Mouse (Mus musculus) testis, postnatal 14 days (tissue): ENCODE results near the gene Gfra1.

Experiments used
- DNase-seq: peaks from one replicate; pipeline ENCODE4 v3.0.0; 2021; ENCODE audit warnings: low spot score

The Gfra1 gene

DNA sequence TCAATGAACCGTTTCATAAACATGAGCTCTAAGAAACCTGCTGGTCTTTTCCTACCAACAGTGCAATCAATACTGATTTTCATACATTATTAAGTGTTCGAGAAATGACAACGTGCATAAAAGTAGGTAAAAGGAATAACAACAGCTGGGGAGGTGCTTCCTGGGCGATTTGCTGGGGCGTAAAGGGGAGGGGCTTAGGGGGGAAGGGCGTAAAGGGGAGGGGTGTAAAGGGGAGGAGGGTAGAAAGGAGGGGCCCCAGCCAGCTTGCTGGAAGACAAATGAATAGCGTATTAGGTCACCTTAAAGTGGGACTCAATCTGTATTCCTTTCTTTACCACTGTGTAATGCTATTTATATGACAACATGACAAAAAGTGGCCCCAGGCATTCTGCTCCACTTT lies 13.9 kb downstream of the Gfra1 start:
- DNase-seq, result no peak

DNA sequence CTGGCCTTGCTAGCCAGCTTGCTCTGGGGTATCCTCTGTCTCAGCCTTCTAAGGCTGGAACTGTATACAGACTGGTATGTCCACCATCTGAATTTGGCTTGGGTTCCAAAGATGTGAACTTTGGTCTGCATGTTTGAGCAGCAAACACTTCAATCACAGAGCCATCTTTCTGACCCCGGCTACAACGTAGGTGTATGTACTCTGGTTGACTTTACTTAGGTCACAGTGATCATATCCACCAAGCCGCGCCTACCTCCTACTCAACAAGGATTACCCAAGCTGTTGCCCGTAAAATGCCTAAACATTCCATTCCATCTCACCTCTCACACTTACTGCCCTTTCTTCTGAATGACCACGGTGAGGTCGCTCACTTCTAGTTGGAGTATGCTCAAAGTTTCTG lies 14.5 kb downstream of the Gfra1 start:
- DNase-seq, result no peak

DNA sequence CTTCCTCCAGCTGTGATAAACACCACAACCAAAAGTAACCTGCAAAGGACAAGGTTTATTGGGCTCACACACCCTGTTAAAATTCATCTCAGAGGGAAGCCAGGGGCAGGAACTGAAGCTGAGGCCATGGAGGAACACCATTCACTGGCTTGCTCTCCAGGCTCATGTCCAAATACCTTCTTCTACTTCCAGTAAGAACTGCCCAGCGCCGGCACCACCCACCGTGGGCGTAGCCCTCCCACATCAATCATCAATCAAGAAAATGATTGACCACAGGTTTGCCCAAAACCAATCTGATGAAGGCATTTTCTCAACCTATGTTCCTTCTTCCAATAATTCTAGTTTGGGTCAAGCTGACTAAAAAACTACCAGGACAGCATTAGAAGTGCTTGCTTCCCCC lies 16.9 kb downstream of the Gfra1 start:
- DNase-seq, result no peak

DNA sequence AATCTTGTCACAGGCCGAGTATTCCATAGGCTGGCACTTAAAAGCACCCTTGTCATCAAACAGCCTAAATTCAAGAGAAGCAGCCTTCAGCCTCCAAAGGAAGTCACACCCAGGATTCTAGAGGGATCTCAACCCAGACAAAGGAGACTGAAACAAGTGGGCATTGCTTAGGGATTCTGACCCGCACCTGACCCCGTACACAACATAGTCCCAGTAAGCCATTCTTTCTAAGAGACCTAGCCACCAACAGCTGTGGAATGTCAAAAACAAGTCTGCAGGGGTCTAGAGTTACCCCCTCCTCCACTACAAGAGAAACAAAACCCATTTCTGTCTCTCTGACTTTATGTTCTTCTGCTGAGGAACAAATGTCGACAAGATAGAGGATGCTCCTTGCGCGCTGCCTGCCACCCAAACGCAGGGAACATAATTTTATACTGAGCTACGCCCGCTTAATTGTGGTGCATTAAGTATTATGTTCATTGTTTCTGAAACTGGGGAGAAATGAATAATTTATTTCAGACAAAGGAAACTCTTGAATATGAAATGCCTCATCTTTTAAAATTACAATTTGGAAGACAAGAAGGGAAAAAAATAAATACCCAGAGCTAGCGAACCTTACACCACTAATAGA lies 18.2 kb downstream of the Gfra1 start:
- no peak for DNase-seq

DNA sequence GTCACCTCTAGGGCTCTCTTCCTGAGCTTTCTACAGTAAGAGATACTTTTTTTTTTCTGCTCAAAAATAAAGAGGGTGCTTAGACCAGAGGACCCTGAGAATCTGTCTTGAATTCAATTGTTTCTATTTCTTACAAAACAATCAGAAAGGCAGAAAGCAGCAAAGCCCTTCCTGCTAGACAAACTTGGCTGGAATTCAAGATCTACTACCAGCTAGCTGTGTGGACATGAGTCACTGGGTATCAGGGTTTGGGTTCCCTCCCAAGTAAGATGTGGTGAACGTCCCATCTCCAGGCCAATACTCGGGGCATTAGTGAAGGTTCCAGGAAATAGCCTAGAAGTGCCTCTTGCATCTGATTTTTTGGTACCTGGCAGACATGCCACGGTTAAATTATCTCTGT lies 18.8 kb downstream of the Gfra1 start:
- DNase-seq, result no peak

DNA sequence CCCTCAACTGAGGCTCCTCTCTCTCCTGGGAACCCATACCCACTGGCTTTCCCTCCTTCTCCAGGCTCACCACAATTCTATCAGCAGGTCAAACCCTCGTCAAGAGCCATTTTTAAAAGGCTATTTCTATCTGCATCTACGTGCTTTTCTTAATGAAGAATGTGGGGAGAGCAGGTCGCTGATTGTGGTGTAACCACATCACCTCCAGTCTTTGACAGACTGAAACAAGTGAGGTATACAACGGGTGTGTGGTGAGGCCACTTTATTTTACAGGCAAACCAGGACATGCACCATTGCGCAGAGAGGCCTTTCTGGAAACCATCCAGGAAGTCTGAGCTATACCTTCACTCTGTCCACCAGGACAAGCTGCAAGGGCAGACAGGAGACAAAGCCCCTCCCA lies 19.8 kb downstream of the Gfra1 start:
- no peak for DNase-seq

DNA sequence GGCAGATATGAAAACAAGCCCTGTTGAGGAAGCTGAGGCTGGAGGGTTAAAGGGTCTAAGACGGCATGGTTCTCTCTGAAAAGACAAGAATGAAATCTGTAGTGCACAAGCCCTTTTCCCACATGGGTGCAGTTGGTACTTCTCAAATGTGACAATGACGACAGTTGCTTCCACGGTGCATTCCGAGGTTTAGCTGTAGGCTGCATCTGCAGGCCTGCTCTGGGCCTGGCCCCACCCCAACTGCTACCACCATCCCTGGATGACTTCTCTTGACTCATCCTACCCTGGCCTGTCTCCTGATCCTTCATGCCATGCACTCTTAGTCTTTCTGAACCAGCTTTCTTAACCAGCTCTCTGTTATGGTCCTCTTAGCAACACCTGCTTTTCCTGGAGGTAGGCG lies 22.9 kb downstream of the Gfra1 start:
- DNase-seq, result no peak

DNA sequence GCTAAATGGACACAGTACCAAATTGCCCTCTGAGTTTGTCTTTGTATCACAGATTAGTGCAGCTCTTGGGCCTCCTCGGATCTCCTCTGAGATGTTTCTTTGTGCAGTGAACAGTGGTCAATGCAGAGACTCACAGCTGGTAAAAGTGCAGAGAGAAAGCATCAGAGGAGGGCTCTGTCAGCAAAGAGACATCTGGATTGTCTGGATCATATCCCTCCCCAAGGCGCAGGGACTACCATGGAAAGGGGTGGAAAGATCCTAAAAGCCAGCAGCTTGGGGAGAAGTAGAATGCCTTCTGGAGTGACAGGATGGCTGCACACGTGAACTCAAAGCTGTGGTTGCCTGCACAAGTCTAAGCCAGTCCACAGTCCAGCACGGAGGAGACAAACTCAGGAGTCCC lies 27.2 kb downstream of the Gfra1 start:
- no peak for DNase-seq

DNA sequence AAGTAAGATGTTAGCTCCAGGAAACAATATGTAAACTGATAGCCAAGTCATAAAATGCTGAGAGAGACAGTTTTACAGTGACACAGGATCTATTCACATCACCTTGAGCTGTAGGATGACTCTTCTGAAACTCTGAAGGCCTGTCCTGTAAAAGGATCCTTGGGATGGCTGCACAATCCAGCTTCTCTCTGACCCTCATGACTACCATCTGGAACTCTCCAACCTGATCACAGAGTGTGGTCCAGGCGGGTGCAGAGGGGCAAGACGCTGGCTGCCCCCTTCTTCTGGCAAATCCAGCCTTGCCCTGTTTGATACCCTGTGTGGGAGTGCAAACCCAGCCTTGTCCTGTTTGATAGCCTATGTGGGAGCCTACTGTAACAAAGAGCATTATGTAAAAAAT lies 28.4 kb downstream of the Gfra1 start:
- no peak for DNase-seq

DNA sequence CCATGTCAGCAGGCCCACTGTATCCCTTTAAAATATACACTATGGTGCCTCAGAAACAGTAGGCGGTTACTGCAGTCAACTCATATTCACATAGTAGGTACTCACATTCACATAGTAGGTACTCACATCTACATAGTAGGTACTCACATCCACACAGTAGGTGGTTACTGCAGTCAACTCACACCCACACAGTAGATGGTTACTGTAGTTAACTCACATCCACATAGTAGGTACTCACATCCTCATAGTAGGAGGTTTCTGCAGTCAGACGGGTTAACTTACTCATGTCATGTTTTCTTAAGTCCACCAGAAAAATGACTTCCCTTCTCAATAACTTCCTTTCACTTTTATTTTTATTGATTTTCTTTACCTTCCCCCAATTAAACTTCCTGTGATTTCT lies 30.8 kb downstream of the Gfra1 start:
- no peak for DNase-seq

DNA sequence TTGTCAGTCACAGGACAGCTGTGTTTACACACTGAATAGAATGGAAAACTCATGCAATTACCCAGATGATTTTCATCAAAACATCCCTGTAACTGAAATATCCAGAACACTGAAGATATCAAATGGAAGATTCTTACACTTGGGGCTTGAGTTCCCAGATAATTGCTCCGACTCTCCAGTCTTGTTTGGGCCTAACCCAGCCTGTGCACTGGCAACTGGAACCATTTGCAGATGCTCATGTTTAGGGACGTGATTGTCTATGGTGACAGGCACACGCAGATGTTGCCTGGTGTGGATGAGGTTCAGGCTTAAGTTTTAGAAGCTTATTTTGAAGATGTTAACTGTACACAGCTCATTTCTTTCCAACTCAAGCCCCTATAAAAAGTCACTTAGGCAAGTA lies 31.5 kb downstream of the Gfra1 start:
- no peak for DNase-seq

DNA sequence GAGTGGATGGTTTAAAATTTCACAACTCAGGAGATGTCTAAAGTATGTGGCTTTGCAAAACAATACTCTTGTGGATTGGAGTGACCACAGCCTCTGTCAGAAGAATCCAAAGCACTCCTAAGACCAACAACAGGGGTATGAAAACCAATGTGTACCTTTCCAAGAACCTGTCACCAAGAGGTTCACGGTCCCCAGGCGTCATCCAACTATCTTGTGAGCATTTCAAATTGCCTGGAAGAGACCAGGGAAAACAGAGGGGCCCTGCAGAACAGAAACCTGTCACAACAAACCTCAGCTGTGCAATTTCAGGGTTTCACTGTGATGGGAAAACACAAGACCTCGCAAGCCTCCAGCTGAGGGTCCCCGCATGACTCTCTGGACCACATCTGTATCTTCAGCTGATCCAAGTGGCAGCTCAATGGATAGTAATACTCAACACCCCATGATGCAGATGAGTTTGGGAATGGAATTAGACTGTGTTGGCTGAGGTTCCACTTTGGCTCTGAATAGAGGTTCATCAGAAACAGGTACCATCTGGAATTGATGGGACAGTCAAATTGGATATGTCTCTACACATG lies 32.7 kb downstream of the Gfra1 start:
- DNase-seq, result no peak

DNA sequence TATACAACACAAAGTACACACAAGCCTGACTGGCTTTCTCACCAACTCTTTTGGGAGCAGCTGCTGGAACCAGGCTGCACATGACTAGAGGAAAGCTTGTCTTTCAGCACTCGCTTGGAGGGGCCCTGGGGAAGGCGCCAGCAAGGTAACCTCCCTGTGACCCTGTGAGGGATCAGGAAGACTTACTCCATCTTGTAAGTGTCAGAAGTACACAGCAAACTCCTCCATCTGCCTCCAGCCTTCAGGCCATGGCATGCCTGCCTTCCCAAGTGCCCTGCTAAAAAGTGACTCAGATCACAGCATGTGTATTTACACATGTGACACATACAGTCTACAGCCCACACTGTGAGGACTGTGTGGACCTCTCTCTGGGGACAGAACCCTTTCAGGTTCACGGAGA lies 36.0 kb downstream of the Gfra1 start:
- DNase-seq, result no peak

DNA sequence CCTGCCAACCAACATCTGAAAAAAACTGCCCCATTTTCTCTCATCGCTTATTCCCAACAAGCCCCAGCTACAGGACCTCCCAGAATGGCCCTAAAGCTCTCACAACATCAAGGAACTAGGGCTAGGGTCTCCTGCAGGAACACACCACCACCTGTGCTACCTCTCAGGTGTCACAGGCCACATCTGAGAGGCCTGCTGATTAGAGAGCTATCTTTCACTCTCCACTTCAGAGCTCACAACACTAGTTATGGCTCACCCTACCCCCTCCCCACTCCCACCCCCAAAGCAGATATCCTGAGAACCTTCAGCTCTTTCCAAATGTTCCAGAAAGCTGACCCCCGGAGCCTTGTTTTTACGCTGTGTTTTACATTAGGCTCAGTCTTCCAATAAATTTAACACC lies 36.4 kb downstream of the Gfra1 start:
- DNase-seq, result no peak

DNA sequence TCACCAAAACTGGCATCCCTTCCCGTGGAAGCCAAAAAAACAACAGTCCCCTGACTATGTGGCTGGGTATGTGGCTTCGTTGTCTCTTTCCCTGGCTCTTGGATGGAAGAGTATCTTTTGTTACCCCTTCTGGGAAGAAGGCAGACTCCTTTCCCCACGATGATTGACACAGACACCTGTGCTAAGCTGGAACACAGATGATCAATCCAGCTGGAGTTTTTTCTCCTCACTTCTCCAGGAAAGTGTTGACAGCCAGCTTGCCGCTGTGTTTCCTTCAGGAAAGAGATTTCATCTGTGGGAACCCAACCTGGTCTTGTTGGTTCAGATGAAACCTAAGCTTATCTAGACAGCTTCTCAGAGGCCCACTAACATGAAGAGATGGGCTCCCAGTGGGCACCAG lies 40.5 kb downstream of the Gfra1 start:
- no peak for DNase-seq

DNA sequence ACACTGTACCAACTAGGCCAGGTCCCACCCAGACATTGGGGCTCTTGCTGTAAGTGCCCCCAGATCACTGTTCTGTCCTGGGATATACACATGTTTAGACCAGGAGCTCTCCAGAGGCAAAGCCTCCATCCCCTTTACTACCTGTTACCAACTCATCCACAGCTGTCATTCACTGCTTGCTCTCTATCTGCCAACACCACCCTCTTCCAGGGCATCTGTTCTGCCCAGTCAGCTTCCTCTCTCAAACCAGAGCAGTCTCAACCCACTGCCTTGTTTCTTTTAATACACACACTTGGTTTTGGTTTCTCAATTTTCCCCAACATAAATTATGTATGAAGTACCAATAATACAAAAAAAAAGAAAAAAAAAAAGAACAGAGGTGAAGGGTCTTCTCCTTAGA lies 41.0 kb downstream of the Gfra1 start:
- no peak for DNase-seq

DNA sequence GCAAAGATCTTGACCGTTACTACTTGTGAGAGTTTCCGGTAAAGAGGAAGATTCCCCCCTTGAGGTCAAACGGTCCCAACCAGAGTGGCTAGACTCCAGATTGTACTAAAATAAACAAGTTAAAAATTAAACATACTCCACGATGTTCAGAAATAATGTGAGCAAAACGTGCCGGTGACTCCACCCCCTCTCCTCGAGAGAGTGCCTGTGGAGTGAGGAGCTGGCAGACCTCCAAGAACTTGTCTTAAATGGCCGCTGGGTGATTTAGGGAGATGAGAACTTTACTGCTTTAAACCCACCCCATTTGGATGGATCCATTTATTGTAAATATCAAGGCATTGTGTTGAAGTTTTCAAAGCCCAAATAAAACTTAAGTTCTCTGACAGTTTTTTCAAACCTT lies 42.4 kb downstream of the Gfra1 start:
- no peak for DNase-seq

DNA sequence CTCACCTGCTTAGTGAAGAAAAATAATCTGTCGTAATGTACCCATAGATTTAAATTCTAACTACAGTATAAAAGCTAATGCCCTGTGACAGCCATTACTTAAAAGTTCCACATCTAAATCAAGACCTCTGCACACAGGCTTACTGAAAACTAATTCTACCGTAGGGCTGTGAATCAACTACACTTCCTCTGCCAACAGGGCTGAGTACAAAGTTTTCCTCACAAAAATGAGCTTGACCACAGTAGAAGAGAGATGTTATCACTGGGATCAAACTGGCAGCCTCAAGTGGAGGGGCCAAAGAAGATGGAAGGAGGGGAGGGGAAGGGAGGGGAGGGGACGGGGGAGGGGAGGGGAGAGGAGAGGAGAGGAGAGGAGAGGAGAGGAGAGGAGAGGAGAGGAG lies 42.9 kb downstream of the Gfra1 start:
- DNase-seq, result no peak

DNA sequence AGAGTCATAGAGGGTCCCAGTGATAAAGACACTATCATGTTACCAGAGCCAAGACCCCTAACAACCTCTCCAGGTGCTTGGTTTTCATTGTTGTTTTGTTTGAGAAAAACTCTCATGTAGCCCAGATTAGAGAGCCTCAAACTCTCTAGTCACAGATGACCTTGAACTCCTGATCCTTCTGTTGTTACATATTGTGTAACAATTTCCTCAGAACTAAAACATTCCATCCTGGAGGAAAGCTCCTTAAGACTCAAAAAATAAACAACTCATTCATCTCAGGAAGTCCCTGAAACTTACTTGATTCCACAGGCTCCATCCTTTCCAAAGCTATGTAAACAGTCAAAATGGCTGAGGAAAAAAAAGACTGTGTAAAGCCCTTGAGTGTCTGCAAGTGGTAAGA lies 49.0 kb downstream of the Gfra1 start:
- DNase-seq, result no peak

DNA sequence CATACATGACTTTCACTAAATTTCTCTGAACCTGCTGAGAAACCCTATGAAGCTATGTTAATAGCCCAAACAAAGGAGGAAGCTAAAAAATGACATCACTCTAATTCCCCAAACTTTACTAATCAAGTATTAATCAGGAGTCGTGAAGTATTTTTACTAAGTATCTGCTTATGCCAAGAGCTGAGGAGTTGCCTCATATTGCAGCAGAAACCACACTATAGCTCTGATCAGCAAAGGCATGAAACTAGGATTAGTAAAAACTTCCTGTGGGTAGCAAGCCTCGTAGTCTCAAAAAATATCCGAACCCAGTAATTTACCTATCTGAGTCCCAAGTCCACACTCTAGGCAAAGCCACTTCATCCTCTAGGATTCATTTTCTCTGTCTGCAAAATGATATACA lies 55.5 kb downstream of the Gfra1 start:
- DNase-seq, result no peak

DNA sequence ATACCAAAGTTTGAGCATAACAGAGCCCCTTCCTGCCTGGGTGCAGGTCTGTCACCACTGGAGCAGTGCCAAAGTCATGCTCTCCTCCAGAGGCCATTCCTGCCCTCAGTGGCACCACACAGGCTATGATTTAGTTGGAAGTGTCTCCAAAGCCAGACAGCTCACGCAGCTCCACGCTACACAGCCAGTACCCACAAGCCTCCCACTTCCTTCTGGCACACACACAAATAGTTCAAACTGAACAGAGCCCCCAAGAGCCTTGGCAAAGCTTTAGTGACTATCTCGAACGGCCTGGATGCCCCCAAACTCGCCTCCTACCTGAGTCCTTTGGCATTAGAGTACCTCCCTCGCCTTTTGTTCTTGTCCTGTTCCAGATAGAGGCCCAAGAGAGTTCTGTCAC lies 56.5 kb downstream of the Gfra1 start:
- no peak for DNase-seq

DNA sequence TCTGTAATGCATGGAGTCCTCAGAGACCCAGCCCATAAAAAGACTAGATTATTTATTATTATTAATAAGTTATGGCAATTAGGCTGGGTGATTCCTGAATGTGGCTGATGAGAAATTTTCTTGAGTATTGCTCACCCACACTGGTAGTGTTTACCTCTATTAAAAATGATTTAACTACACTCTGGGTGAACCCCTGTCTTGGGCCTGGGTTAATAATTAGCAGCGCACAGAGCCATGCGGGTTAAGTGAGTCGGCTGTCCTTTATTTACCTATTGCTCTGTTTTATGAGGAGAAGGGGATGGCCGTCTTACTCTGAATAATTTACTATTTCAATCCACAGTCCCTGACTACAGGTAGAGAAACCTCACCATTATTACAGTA lies 59.1 kb downstream of the Gfra1 start:
- no peak for DNase-seq

DNA sequence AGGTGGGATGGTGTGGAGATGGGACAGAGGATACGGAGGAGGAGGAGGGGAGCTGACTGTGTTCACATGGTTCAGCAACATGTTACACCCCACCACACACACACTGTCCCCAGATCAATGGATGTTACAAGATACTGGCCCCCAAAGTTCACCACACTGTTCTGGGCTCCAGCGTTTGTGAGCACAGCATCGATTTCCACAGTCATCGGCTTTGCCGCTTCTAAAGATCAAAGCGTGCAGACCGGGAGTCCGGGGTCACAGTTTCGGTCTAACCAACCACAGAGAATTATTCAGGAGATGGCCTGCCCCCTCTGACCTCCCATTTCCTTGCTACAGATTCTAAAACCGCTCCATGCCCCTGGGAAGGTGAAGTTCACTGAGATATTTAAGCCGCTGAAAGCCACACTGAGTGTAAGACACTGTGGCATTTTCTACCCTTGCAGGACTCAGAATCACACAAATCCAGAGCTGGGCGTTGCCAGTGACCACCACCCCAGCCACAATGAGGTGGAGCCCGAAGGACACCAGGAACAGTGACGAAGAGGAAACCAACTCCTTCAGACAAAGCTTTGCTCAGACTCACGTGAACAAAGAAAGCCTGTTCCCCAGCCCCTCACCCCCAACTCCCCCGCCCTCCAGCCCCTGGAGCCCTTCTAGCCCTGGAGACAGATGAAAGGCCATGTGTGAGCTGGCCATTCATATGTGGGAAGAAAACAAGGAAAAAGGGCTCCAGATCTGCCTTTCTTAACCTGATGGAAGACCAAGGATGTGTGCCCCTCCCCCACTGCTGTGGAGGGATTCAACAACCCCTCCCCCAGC lies 59.7 kb downstream of the Gfra1 start:
- DNase-seq, result no peak

DNA sequence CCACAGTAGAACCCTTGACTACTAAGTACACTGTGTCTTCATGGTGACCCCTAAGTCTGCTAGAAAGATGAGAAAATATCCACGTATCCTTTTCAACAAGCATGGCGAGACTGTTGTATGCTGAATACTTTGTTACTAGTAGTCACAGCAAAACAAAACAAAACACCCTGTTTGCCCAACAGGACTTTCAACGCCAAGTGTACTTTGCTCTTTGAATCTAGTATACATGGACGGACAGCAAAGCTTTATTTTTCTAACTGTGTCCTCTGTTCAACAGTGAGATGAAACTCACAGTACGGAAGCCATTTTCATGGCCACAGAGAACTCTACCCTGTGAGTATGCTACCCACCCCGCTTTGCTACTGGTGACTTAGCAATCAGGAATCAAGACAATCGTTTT lies 62.6 kb downstream of the Gfra1 start:
- no peak for DNase-seq
